Mouse (Mus musculus): ENCODE results near the gene Serpini2.
"Not testable (repeated sequence)": the region's sequence is repeated elsewhere in the genome, so short reads cannot be mapped to it uniquely, and the experiment has no call there.

The Serpini2 gene

DNA sequence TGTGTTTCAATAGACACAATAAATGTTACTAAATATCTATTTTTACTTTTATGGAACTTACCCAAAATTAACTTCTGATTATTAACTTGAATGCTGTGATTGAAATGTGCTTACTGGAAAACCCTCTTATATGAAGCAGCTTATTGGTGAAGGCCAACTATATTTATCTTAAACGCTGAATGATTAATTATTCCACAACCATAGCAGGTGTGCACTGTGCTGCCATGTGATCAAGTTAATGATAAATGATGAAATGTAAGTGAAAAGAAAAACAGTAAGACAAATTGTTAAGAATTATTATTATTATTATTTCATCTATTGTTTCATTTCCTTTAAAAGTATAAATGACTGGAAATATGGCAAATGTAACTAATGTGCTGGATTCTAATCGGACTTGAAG, at the start of gene Serpini2:
Serpini2 (minus strand) TSS at position 101 of the 400 bp plus-strand sequence.
- DNase-seq = no peak

DNA sequence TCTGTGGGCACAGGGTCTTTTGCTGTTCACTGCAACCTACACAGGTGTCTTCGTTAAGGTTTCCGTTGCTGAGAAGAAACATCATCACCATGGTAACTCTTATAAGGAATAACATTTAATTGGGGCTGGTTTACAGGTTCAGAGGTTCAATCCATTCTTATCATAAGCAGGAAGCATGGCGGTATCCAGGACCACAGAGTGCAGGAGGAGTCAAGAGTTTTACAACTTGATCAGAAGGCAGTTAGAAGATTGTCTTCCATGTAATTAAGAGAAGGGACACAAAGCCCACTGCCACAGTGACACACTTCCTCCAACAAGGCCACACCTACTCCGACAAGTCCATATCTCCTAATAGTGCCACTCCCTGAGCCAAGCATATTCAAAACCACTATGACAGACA, 39.0 kb upstream of the Serpini2 start:
- DNase-seq = no peak

DNA sequence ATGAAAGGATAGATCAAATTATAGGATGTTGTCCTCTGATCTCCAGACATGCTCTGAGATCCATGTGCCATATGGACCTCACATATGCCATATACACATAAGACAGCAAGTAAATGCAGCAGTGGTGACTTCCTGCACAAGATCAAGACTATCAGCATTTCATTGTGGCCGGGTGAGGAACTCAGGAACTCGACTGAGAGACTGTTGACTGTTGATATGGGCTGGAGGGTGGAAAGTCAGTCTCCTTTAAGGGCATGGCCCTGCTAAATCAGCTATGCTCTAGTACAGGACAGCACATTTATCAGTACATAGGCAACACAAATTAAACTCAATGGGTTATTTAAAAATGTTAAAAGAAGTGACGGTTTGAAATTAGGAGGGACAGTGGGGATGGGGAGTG, 38.4 kb upstream of the Serpini2 start:
- DNase-seq = no peak

DNA sequence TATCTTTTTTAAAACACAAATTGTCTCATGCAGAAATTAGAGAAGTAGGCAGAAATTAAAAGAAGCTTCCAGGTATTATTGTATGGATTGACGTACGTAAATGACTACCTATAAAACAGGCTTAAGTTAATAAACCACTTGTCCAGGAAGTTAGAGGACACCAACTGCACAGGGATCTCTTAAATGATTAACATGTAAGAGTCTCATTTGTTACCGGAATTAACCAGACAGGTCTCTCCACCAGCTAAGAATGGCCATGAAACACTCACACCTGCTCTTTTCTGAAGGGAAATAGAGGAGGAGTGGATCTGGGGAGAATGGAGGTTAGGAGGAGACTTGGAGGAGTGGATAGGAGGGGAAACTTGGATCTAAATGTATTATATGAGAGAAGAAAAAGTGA, 35.7 kb upstream of the Serpini2 start:
- DNase-seq = no peak

DNA sequence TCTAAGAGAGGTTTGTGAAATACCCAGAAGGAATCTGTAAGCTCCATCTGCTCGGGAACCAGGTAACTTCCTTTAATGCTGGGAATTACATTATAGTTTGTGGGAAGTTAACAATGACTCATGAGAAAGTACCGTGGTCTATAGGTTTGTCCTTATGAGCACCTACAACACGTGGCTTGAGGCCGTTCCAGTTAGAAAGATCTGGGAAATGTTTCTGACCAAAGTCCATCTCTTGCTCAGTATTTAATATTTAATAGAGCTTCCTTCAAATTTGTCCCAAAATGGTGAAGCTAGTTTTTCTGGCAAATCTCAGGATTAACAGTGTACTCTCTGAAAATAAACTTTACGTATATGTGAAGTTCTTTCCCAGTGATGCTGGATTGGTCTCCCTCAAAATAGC, 34.7 kb upstream of the Serpini2 start:
- no peak for DNase-seq

GRCm38 (mm10) chr3:75301072-75301471, 31.2 kb upstream of the Serpini2 start:
- DNase-seq = no peak

GRCm38 (mm10) chr3:75299464-75299863, 29.6 kb upstream of the Serpini2 start:
- DNase-seq = not testable (repeated sequence)

DNA sequence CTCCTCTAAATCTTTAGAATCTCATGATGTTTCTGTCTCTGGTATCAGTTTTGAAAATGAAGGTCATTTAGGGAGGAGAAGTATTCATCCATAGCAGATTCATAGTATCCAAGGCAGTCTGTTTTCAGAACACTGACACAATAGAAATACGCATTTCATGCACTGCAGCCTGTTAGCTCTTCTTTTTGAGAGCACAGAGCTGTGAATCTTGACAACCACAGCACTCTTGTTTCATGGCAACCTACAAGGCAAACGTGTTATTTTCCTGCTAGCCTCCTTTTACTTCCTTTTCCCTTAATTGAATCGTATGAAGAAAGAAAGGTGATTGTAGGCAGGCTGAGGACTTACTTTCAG, 27.9 kb upstream of the Serpini2 start:
- DNase-seq = no peak

DNA sequence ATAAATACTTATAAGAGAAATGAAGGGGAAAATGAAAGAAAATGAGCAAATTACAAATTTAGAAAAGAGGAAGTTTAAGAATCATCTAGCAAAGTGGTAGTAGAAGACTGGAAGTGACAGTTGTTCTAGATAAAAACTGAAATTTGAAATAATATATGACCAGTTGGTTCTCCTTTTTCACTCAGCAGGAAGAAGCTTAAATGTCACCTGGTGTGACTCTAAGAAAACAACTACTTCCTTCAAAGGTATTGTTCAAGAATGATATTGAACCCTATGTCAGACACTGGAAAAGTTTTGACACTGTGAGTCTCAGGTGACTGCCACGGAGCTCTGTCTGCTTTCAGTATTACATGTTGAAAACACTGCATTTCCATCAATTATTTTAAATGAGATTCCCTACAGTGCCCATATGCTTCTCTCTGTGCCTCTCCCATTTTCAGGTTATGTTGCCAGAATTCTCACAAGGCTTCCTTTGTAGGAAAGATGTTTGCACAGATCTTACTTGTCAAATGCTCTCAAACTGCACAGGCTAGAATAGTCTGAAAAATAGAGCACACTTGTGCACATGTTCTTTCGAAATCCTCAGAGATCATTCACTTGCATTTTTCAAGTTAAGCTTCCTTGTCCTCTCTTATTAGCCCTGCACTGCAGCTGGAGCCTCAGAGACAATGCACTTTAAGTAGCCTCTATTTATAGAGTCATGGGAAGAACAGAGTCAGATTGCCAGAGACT, 27.3 kb upstream of the Serpini2 start:
- no peak for DNase-seq

DNA sequence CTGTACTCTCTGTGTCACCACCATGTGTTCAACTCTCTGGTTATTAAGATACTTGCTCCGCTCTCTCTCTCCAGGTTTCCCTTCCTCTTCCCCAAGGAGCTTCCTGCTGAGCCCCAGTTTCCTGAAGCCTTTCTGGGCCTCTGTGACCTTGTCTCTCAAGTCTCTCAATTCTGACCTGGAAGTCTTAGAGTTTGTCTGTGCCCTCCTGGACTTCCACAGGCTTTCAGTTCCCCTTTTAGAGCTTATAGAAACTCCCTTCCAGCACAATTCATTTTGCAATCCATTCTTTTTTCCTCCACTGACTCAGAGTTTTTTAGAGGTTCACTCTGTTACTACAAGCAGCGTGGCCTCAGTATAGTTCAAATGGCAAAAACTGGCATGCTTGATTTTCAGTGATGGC, 23.4 kb upstream of the Serpini2 start:
- DNase-seq = no peak

DNA sequence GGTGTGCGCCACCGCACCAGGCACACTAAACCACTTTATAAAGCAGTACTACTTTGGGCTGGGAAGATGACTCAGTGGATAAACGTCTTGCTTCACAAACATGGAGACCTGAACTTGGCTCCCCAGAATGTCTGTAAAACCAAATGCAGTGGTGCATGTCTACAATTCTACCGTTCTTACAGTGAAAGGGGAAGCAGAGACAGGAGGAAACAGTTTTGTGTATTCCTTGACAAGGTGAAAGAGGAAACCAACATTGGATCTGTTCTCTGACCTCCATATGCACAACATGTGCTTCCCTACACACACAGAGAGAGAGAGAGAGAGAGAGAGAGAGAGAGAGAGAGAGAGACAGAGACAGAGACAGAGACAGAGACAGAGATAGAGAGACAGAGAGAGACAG, 7.6 kb upstream of the Serpini2 start:
- no peak for DNase-seq

GRCm38 (mm10) chr3:75276522-75276921, 6.6 kb upstream of the Serpini2 start:
- no peak for DNase-seq

- DNase-seq = no peak
Measured at GRCm38 (mm10) chr3:75275127-75275526, 5.2 kb upstream of the Serpini2 start.

- no peak for DNase-seq
Measured at GRCm38 (mm10) chr3:75259356-75259755, 10.5 kb downstream of the Serpini2 start.

- no peak for DNase-seq
Measured at GRCm38 (mm10) chr3:75219694-75220093, 50.2 kb downstream of the Serpini2 start.

GRCm38 (mm10) chr3:75219211-75219610, 50.7 kb downstream of the Serpini2 start:
- DNase-seq = peak; percentile 63 to 68

DNA sequence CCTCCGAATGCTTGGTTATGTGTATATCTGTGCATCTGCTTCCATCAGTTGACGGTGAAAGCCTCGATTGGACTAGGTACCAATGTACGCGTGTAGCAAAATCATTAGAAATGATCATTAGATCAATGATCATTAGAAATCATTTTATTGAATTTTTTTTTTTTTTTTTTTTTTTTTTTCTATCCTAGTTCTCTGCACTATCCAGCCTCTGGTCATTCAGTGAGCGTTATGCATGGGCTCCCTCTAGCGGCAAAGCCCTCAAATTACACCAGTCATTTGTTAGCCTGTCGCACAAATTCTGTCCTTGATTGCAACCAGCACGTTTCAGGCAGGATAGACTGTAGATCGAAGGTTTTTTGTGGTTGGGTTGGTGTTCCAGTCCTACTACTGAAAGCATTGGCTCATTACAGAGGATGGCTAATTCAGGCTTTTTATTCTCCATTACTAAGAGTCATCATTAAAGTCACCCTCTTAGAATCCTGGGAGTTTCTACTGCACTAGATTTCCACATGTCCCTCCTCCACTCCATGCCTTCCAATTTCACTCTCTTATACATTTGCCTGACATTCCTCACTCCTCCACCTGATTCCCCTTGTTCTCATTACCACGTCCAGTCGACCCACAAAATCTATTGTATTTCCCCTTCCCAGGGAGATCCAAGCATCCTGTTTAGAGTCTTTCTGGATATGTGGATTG, 66.9 kb downstream of the Serpini2 start:
- DNase-seq = peak; percentile 70 to 73

Measured in B cell, adult 2 months (primary cell).